Mouse (Mus musculus): ENCODE results near the gene Shf. TPM values are rescaled to one million over a fixed set of nuclear protein-coding genes. Genes with fewer than 3 reads are reported as not detected.

Shf gene
- total and polyA plus RNA-seq, 3 experiments: 1.2 to 2.7 (median 2.0) TPM

GRCm38 (mm10) chr2:122323960-122324359 lies 45.0 kb downstream of the Shf start:
- no peak overlapping the region for H3K4me3 ChIP-seq (replicated peaks in 1 of 3; ENCODE audit: low read depth in 2 of 3, low read length in 2 of 3, poor library complexity in 1 of 3)
- H3K79me2 ChIP-seq (replicated peaks; ENCODE audit: control insufficient read depth, extremely low read depth, insufficient read depth, poor library complexity, severe bottlenecking): no peaks in the 10 kb centered on the region
- no peaks in the 10 kb centered on the region for H3K9me3 ChIP-seq (replicated peaks; ENCODE audit: low read length)
- H3K4me2 ChIP-seq (ENCODE audit: insufficient read depth, low read depth, poor library complexity, severe bottlenecking): no peak overlapping the region
- H3K4me1 ChIP-seq (ENCODE audit: control insufficient read depth in 1 of 2, insufficient read depth in 2 of 2): no peaks in the 10 kb centered on the region
- dilution Hi-C loops (cut with MboI; ENCODE audit: extremely low pct_ligation_motif_present, extremely low pct_unique_long_range_greater_than_20kb, low sequenced_read_pairs) (no loop called here), in situ Hi-C loops (cut with MboI; ENCODE audit: low pct_ligation_motif_present, low pct_unique_long_range_greater_than_20kb, low sequenced_read_pairs) (no loop called here)
- no peaks in the 10 kb centered on the region for H3K36me3 ChIP-seq (replicated peaks in 1 of 2; ENCODE audit: control insufficient read depth in 1 of 2, insufficient read depth in 1 of 2, low read length in 1 of 2)
- DNase-seq (ENCODE audit: extremely low read depth): no peak
- H3K27me3 ChIP-seq (replicated peaks): no peaks in the 10 kb centered on the region
- no peak overlapping the region for H3K27ac ChIP-seq (ENCODE audit: insufficient read depth, low read depth)
- no peak overlapping the region for H3K9ac ChIP-seq (ENCODE audit: insufficient read depth, low read depth)
- TF ChIP-seq IRF4 (IDR thresholded peaks at IDR 0.05; ENCODE audit: low read depth, low read length): no peak
- TF ChIP-seq NRF1 (IDR thresholded peaks at IDR 0.05; ENCODE audit: low read depth, low read length): no peak
- TF ChIP-seq HCFC1 (IDR thresholded peaks at IDR 0.05; ENCODE audit: low read depth, low read length): no peak
- no peak for TF ChIP-seq SIN3A (IDR thresholded peaks at IDR 0.05; ENCODE audit: low read length)

GRCm38 (mm10) chr2:122317384-122317783 lies 51.6 kb downstream of the Shf start:
- no peaks in the 10 kb centered on the region for H3K36me3 ChIP-seq (replicated peaks in 1 of 2; ENCODE audit: control insufficient read depth in 1 of 2, insufficient read depth in 1 of 2, low read length in 1 of 2)
- H3K4me1 ChIP-seq (ENCODE audit: control insufficient read depth in 1 of 2, insufficient read depth in 2 of 2): no peaks in the 10 kb centered on the region
- no peak overlapping the region for H3K27ac ChIP-seq (ENCODE audit: insufficient read depth, low read depth)
- DNase-seq (ENCODE audit: extremely low read depth): no peak
- H3K79me2 ChIP-seq (replicated peaks; ENCODE audit: control insufficient read depth, extremely low read depth, insufficient read depth, poor library complexity, severe bottlenecking): no peaks in the 10 kb centered on the region
- no peaks in the 10 kb centered on the region for H3K9me3 ChIP-seq (replicated peaks; ENCODE audit: low read length)
- H3K4me3 ChIP-seq (replicated peaks in 1 of 3; ENCODE audit: low read depth in 2 of 3, low read length in 2 of 3, poor library complexity in 1 of 3): no peak overlapping the region
- H3K9ac ChIP-seq (ENCODE audit: insufficient read depth, low read depth): no peak overlapping the region
- H3K4me2 ChIP-seq (ENCODE audit: insufficient read depth, low read depth, poor library complexity, severe bottlenecking): no peak overlapping the region
- in situ Hi-C loops (cut with MboI; ENCODE audit: low pct_ligation_motif_present, low pct_unique_long_range_greater_than_20kb, low sequenced_read_pairs): no loop called here
- dilution Hi-C loops (cut with MboI; ENCODE audit: extremely low pct_ligation_motif_present, extremely low pct_unique_long_range_greater_than_20kb, low sequenced_read_pairs): no loop called here
- TF ChIP-seq POLR2A (IDR thresholded peaks at IDR 0.05; ENCODE audit: low read depth, low read length) (no peak), MYC (IDR thresholded peaks at IDR 0.05; ENCODE audit: low read depth, low read length) (no peak), RAD21 (IDR thresholded peaks at IDR 0.05; ENCODE audit: low read depth, low read length) (no peak)
- H3K27me3 ChIP-seq (replicated peaks): peaks cover 30% of the 10 kb centered on the region

- in situ Hi-C loops (cut with MboI; ENCODE audit: low pct_ligation_motif_present, low pct_unique_long_range_greater_than_20kb, low sequenced_read_pairs): no loop called here
- H3K4me3 ChIP-seq (replicated peaks in 1 of 3; ENCODE audit: low read depth in 2 of 3, low read length in 2 of 3, poor library complexity in 1 of 3): no peak within 1 kb of the TSS
- no peak within 1 kb of the TSS for H3K4me2 ChIP-seq (ENCODE audit: insufficient read depth, low read depth, poor library complexity, severe bottlenecking)
- H3K27me3 ChIP-seq (replicated peaks): peaks cover 34% of the 10 kb centered on the region
- dilution Hi-C loops (cut with MboI; ENCODE audit: extremely low pct_ligation_motif_present, extremely low pct_unique_long_range_greater_than_20kb, low sequenced_read_pairs): no loop called here
- no peak for DNase-seq (ENCODE audit: extremely low read depth)
- no peak for TF ChIP-seq JUND (conservative IDR thresholded peaks at IDR 0.05; ENCODE audit: low read depth, low read length)
- no peak for TF ChIP-seq MAX (IDR thresholded peaks at IDR 0.05; ENCODE audit: low read length)
- TF ChIP-seq USF1 (IDR thresholded peaks at IDR 0.05; ENCODE audit: low read depth, low read length): no peak
- TF ChIP-seq MEF2A (IDR thresholded peaks at IDR 0.05; ENCODE audit: borderline replicate concordance, low read depth, low read length): no peak
- TF ChIP-seq UBTF (IDR thresholded peaks at IDR 0.05; ENCODE audit: low read depth, low read length): no peak
- no peak for TF ChIP-seq ELF1 (IDR thresholded peaks at IDR 0.05; ENCODE audit: low read depth, low read length)
- no peak for TF ChIP-seq EP300 (IDR thresholded peaks at IDR 0.05; ENCODE audit: low read length)
- no peaks in the 10 kb centered on the region for H3K79me2 ChIP-seq (replicated peaks; ENCODE audit: control insufficient read depth, extremely low read depth, insufficient read depth, poor library complexity, severe bottlenecking)
- no peaks in the 10 kb centered on the region for H3K36me3 ChIP-seq (replicated peaks in 1 of 2; ENCODE audit: control insufficient read depth in 1 of 2, insufficient read depth in 1 of 2, low read length in 1 of 2)
- H3K4me1 ChIP-seq (ENCODE audit: control insufficient read depth in 1 of 2, insufficient read depth in 2 of 2): no peaks in the 10 kb centered on the region
- no peaks in the 10 kb centered on the region for H3K9me3 ChIP-seq (replicated peaks; ENCODE audit: low read length)
- H3K9ac ChIP-seq (ENCODE audit: insufficient read depth, low read depth): no peak within 1 kb of the TSS
- H3K27ac ChIP-seq (ENCODE audit: insufficient read depth, low read depth): no peak within 1 kb of the TSS
Measured at GRCm38 (mm10) chr2:122315372-122315771, 53.6 kb downstream of the Shf start, which contains the start of gene Duox1. Duox1 (plus strand) TSS chr2:122315672.

Data from CH12.LX (cell line).